Mouse (Mus musculus) NIH3T3 (cell line): ENCODE measurements around the gene Eef1e1.
"Not testable (repeated sequence)": the region's sequence is repeated elsewhere in the genome, so short reads cannot be mapped to it uniquely, and the experiment has no call there.

Experiments
- DNase-seq: peaks from one replicate; pipeline ENCODE4 v3.0.0-alpha.2; 2012; ENCODE audit warnings: low read depth

Gene Eef1e1

DNA sequence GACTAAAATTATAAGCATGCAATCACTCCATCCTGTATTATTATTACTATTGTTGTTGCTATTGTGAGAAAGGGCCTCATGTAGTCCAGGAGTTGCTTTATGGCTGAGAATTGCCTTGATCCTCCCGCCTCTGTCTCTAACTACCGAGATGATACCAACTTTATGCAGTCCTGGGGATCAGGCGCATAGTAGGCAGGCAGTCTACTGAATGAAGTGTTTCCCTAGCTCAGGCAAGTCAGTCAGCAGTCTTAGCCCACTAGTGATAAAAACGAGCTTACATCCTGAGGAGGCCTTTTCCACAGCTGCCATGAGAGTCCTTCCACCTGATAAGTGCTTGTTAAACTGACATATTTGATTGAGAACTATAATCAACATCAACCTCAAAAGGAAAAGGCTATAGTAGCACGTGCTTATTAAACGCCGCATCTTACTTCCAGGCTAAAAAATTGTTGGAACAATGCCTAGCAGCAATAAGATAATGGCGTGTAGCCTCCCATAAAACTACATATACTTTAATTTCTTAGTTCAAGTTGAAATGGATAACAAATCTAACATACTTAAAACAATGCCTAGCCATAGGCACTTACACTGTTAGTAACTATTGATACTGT lies 34.5 kb downstream of the Eef1e1 start:
- DNase-seq, result no peak

DNA sequence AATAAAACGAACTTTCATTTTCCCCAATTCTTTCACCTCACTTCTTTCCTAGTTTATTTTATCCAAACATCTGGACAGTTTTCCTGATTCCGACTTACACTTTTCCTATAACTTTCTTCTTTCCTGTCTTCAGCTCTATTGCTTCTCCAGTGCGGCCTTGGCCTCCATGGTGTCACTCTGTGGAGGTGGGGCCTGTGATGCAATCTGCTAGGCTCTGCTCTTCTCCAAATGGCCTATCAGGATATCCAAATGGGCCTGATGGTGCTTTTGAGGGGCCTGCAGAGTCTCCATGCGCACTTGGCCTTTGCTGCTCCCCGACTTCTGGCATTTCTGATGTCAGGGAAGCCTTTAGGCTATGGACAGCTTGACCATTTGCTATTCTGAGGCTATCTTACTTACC lies 35.6 kb downstream of the Eef1e1 start:
- no peak for DNase-seq

DNA sequence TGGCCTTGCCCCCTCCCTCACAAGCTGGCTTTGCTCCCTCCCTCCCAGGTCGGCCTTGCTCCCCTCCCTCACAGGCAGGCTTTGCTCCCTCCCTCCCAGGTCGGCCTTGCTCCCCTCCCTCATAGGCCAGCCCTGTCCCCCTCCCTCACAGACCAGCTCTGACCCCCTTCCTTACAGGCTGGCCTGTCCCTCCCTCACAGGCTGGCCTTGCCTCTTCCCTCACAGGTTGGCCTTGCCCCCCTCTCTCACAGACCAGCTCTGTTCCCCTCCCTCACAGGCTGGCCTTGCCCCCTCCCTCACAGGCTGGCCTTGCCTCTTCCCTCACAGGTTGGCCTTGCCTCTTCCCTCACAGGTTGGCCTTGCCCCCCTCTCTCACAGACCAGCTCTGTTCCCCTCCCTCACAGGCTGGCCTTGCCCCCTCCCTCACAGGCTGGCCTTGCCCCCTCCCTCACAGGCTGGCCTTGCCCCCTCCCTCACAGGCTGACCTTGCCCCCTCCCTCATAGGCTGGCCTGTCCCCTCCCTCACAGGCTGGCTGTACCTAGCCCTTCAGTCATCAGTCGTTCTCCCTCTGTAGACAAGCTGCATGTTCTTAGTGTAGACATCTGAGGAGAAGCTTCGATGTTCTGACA lies 40.7 kb downstream of the Eef1e1 start:
- DNase-seq, result not testable (repeated sequence)

DNA sequence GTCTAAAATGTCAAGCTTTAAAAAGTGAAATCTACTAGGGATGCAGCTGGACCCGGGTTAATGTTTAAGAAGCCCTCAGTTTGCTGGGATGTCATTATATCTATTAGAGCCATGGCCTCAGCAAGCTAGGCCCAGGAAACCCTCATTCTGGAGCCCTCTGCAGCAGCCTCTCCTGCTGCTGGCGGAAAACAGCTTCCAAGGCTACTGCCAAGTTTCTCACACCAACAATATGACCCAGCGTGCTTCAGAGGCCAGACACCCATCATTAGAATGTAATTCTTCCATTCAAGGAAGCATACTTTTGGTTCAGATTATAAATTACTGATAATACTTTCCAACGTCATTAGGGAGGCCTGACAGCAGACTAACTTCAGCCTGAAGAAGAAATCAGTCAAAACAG lies 42.0 kb downstream of the Eef1e1 start:
- no peak for DNase-seq

DNA sequence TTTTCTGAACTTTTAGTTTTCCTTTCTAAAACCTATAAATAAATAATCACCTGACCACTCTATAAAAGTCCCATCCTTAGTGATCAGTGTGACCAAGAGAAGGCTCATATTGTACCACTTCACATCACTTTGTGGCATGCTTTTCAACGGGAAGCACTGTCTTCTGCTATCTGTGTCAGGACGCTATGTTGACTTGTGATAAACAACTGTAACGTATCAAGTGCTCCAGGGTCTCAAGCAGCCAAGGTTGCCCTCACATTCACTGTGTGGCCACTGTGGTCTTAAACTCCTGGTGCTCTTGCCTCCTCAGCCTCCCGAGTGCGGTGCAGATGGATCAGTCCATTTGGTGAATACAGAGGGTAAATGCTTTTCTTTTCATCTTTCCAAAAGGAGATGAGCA lies 43.2 kb downstream of the Eef1e1 start:
- DNase-seq, result no peak

DNA sequence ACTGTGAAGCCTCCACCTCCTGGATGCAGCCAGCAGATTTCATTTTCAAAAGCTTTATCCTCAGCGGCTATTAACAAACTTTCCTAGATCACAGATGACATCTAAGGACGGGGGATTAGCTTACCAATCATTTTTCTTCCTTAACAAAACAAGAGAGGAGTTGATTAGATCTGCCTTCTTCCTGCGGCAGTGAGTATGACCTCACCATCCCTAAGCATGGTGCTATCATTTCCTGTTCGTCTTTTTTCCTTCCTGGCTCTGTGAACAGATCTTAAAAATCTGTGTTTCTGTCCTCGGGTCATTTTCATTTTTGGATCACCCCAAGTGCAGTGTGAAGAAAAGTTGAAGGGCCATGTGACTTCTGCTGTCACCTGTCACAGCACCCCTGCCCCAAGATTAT lies 44.6 kb downstream of the Eef1e1 start:
- no peak for DNase-seq

DNA sequence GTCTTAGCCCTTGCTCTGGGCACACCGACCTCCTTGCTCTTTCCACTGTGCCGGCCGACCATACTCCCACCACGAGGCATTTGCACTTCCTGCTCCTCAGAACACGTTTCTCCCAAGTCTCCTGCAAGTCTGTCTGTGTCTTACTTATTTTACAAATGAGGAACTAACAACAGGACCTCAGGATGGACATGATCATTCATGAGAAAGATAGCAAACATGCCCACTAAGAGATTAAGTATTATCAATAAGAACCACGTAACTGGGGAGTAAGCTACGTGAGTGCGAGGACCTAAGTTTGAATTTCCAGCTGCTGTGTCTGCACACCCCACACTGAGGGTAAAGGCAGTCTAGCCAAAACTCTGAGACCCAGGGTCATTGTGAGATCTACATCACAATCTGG lies 45.3 kb downstream of the Eef1e1 start:
- DNase-seq, result no peak

DNA sequence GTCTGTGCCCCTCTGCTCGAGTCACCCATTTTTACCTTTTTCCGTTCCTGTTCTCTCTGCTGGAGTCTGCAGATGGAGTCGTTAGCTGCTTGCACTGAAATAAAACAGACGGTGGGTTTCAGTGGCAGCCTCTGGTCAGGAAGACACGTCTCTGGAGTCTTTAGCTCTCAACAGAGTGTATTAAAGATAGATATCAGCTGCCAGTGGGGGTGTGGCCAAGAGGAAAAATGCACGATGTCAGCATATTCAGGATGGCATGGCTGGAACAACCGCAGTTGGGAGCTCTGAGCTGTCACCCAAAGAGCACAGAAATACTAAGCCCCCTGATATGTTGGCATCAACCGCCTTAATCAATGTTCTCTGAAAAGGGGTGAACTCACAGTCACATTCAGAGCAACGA lies 46.2 kb downstream of the Eef1e1 start:
- DNase-seq, result no peak

DNA sequence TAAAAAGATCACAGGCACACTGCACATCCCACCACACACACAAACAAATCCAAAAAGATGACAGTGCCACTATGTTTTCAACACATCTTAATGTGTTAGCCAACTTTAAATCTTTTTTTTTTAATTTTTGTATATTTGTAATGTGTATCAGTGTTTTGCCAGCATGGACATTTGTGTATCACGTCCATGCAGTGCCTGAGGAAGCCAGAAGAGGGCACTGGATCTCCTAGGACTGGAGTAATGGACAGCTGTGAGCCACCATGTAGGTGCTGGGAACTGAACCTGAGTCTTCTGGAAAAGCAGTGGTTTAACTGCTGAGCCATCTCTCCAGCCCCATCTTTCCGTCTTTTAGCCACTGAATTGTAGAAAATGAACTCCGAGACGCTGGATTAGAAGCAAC lies 46.7 kb downstream of the Eef1e1 start:
- peak; percentile 8 for DNase-seq

DNA sequence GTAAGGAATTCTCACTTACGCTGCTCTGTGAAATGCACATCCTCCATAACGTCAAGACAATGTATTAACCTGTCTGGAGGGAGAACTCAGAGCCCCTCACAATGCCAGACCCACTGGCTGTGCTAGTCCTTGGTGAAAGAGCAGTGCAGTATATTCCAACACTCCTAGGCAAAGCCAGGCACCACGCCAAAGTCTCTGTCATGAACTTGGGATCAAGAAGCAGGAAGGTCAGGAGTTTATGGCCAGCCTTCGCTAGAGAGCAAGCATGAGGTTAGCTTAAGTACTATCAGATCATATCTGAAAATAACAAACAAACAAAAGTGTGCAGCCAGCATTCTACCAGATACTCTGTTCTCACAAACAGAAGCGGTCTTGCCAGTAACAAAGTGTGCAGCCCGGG lies 48.5 kb downstream of the Eef1e1 start:
- DNase-seq, result no peak

DNA sequence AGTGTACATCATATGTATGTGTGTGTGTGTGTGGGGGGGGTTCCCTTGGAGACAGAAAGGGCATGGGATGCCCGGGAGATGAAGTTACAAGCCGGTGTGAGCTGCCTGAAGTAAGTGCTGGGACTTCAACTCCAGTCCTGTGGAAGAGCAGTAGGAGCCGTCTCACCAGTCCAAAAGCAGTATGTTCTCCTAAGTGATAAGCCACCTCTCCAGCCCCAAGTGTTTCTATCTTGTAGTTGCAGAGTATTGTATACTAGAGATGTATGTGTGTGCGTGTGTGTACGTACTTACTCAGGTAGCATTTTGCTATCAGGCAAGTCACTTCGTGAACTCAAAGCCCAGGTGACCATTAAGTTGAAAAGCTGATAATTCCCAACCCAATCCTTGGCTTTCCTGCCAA lies 51.7 kb downstream of the Eef1e1 start:
- DNase-seq, result no peak

DNA sequence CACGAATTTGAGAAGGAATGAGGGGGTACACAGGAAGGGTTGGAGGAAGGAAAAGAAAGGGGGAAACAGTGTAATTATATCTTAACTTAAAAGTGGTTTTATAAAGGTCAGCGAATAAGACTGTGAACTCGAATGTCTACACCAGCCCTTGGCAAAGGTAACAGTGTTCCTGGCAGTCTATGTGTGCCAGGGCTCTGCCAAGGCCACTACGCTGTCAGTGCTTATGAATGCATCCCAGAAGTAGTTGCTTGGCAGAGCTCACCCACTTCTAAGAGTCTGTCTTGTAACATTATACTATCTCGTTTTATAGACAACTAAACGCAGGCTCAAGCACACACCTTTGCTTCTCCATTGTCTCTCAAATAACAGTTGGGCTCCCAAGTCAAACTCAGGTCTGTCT lies 53.5 kb downstream of the Eef1e1 start:
- no peak for DNase-seq

DNA sequence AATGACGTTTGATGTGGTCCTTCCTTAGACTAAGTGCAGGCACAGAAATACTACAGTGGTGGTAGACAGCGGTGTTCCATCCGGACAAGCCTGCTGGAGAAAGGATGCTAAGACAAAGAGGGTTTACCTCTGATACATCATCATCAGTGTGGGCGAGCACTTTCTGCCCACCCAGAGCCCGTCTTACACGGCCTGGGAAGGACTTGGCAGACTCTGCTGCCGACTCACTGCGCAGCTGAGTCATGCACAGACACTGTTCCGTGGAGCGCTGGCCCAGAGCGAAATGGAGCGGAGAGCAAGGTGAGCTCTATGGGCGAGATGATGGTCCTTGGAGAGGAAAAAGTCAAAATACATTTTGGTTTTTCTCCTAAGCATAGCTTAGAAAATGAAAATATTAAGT lies 55.9 kb downstream of the Eef1e1 start:
- no peak for DNase-seq

DNA sequence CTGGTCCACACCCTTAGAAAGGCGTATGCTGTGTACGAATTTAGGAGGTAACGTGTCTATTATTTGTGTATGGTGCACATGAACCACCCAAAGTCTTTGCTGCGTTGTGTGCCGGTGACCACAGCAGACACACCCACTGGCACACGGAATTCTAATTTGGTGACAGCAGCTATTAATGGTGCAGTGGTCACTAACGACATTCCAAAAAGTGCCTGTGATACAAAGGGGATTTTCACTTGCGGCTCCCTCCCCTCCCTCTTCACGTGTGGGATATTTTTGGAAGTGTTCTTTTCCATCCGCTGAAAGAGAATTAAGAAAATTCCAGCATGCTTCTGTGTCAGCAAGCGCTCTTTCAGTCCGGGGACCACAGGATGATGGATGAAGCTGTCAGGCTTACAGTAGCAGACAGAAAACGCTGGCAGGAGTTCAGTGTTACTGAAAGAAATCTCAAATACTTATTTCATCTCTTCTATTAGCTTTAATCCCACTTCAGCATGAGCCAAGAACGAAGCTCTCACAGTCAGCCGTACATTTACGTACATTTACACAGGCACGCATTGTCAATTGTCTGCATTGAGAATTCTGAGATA lies 56.5 kb downstream of the Eef1e1 start:
- no peak for DNase-seq

DNA sequence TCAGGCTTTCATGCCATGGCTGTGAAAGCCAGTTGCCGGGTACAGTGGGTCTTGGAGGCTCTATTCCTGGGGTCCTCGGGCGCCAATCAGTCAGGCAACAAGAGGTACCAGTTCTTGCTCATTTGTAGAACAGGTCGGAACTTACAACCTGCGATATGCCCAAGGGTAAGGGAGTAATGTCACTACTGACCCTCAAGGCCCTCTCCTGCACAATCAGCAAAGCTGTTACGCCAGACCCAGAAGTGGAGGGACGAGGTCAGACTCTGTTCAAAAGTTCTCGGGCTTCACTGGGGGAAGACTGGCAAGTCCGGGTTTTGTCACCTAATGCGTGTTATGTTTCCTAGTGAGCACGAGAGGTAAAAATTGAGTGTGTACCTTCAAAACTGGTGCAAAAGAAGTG lies 58.0 kb downstream of the Eef1e1 start:
- no peak for DNase-seq

DNA sequence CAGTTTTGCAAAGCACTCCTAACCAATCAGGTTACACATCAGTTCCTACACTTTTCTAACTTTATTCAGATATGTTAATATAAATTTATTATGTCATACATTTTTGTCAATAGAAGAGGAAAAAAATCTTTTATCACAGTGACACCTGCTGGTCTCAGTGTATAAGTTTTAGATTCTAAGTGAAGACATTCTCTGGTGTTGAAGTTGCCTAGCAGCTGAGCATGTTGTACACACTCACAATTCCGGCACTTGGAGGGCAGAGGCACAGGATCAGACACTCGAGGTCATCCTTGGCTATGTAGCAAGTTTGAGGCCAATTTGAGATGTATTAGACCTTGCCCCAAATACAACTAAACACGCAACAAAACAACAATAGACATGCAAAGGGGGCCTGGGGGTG lies 61.8 kb downstream of the Eef1e1 start:
- peak; percentile 72 for DNase-seq

DNA sequence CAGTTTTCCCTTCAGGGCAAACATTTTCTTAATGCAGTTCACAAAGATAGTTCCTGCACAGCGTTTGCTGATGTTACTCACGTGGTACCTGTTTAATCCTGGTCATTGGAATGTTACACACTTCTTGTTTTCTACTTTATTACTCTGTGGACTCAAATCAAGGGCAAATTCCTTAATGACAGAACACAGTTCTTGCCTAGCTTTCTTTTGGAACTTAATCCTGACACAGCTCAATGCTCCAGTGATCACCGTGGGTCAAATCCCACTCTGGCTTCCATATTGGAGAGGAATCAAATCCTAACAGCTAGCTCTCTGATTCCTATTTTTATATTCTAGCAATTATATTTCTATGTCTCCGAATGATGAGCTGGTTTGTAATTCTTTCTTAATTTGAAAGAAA lies 62.4 kb downstream of the Eef1e1 start:
- DNase-seq, result no peak
